Mouse (Mus musculus) right cerebral cortex, postnatal 14 days (tissue): ENCODE measurements at regions not wholly inside any gene's neighbourhood (a gene's known extent, or its start where the extent isn't known, plus 50 kb on each side); places are given as distances from the start of the nearest gene placed in this dataset.

Experiments
- DNase-seq: peaks from one replicate; pipeline ENCODE4 v3.0.0; 2022

GRCm38 (mm10) chr12:21480226-21480625 lies 62.8 kb upstream of the Ywhaq start:
- no peak for DNase-seq

DNA sequence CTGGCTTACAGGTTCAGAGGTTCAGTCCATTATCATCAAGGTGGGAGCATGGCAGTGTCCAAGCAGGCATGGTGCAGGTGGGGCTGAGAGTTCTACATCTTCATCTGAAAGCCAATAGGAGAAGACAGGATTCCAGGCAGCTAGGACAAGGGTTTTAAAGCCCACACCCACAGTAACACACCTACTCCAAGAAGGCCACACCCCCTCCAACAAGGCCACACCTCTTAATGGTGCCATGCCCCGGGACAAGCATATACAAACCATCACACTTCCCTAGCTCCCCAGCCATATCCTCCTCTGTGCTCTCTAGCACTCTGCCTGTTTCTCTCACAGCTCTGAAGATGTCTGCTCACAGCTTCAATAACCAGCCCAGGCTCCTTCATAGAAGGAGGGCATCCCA lies 61.8 kb upstream of the Ywhaq start:
- no peak for DNase-seq

DNA sequence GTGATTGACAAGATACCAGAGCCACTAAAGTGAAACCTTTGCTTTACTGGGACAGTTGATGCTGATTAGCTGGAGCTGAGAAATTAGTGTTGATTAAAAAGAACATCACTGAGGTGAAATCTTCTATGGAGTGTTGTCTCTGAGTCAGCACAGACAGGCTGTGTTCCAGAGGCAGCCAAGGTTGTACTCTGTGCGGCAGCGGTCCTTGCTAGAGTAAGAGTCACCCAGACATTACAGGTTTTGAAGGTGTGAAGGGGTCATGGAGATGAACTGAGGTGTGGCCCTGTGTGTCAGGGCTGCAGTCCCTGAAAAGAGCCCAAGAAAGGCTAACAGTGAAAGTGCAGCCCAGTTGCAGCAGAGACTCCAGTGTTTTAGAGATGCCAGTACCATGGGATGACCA lies 59.1 kb upstream of the Ywhaq start:
- DNase-seq: no peak

DNA sequence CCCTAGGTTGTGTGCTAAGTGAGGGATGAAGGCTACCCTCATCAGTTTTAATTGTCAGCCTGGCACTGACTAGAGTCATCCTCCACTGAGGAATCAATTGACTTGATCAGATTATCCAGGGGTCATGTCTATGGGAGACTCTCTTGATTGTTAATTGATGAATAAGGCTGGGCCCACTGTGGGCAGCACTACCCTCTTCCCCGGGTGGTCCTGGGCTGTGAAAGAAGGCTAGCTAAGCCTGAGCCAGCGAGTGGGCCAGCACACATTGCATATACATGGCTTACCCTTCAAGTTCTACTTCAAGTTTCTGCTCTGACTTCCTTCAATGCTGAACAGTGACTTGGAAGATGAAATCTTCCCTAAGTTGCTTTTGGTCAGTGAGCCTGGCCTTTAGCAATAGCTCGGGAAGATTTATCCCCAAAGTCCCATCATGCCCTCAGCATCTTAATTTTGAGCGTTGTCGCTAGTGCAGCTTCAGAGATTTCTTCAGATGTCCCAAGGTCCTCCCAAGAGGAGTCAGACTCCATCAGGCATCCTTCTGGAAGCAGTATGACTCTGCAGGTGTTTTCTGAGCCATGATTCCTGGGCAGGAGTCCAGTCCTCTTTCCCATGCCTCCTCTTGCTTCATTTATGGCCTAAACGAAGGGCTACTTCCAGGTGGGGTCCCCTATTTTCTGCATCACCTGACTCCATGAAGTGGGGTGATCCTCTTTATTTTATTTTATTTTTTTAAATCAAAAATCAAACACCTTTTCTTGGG lies 55.7 kb upstream of the Ywhaq start:
- no peak for DNase-seq

GRCm38 (mm10) chr12:21472487-21472886 lies 55.0 kb upstream of the Ywhaq start:
- peak; percentile 50 for DNase-seq

DNA sequence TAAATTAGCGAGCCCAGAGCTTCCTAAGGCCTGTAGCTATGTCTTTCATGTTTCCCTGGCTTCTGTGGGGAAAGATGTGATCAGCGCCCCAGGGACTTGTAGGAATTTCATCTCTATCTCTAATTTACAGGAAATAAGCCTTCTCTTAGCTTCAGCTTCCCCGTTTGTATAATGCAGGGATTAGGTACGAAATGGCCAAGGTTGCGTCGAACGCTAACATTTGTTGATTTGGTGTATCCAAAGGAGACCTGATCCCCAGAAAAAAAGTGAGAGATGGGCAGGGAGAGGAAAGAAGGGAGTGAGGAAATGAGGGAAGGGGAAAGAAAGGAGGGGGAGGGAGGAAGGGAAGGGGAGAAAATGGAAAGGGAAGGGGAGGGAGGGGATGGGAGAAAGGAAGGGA lies 54.5 kb upstream of the Ywhaq start:
- no peak for DNase-seq

DNA sequence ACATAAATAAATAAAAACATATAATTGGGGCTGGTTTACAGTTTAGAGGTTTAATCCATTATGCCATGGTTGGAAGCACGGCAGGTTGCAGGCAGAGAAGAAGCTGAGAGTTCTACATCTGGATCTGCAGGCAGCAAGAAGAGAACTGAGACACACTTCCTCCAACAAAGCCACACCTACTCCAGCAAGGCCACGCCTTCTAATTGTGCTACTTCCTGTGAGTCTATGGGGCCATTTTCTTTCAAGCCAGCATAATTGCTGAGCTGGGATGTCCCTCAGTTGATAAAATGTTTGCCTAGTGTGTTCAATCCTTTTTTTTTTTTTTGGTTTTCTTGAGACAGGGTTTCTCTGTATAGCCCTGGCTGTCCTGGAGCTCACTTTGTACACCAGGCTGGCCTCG lies 52.8 kb upstream of the Ywhaq start:
- no peak for DNase-seq
